Mouse (Mus musculus): ENCODE data around the gene Vwa5b2. TPM values are rescaled to one million over a fixed set of nuclear protein-coding genes. Genes with fewer than 3 reads are reported as not detected.

Vwa5b2 gene
- polyA plus RNA-seq, 1 experiment: not detected

DNA sequence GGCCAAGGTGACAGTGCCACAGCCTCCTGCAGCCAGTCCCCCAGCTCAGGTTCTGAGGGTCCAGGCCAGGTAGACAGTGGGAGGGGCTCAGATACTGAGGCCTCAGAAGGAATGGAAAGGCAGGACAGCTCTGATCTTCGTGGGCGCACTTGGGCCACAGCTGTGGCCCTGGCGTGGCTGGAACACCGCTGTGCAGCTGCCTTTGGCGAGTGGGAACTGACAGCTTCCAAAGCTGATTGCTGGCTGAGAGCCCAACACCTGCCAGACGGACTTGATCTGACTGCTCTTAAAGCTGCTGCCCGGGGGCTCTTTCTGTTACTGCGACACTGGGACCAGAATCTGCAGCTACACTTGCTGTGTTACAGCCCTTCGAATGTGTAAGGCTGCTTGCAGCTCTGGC is 15.4 kb downstream of the Vwa5b2 start:
- H3K27me3 ChIP-seq (replicated peaks): peaks cover 16% of the 10 kb centered on the region
- peaks cover 57% of the 10 kb centered on the region for H3K36me3 ChIP-seq (replicated peaks; ENCODE audit: low read length)
- no peak for TF ChIP-seq GATA1 (IDR thresholded peaks at IDR 0.05; ENCODE audit: borderline replicate concordance, low read length)
- TF ChIP-seq FLI1 (IDR thresholded peaks at IDR 0.05; ENCODE audit: low read length): no peak
- H3K4me1 ChIP-seq: peaks cover 23% of the 10 kb centered on the region
- H3K9me3 ChIP-seq: peaks cover 6% of the 10 kb centered on the region; the same call in 1 of the 2 replicates
- H3K4me3 ChIP-seq (replicated peaks): no peak overlapping the region

DNA sequence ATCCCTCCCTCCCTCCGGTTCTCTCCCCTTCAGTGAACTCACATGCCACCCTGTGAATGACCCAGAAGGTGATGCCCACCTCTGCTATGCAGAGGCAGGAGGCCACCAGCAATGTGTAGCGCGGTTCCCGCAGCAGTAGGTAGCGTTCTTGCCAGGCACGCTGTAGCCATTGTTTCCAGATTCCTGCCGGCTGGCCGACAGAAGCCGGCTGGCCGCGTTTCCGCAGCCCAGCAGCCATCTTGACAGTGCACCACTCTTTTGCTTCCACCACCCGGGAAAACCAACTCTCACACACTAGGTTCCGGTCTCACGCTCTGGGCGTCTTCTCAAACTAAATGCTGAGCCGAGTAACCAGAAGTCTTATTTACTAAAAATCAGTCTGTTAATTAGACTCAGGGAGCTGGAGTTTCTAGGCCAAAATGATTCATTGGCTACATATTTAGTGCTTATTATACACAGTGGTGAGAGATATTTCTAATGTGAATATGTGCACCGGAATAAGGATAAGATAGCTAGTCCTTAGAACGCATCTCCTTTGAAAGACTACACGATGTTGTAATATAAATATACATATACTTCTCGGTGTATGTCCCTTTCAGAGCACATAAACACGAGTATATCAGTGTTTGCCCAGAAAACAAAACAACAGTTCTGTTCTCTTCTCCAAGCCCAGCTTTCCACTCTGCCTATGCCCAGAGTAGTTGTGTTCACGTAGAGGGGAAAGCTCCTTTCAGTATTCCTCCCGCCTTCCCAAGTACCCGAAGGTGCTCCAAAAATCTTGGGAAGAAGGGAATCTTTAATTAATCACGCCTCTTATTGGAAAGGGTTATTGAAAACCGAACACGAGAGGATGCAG is 21.5 kb downstream of the Vwa5b2 start:
- Histone ChIP-seq H3K4me3 (replicated peaks) (peak overlapping the region; percentile 97), H3K27me3 (replicated peaks) (no peaks in the 10 kb centered on the region), H3K9me3 (no peaks in the 10 kb centered on the region), H3K4me1 (peaks cover 43% of the 10 kb centered on the region), H3K36me3 (replicated peaks; ENCODE audit: low read length) (peaks cover 41% of the 10 kb centered on the region)
- TF ChIP-seq GATA1 (IDR thresholded peaks at IDR 0.05; ENCODE audit: borderline replicate concordance, low read length) (no peak), FLI1 (IDR thresholded peaks at IDR 0.05; ENCODE audit: low read length) (no peak)

- Histone ChIP-seq H3K4me3 (replicated peaks) (peak within 1 kb of the TSS; percentile 97), H3K27me3 (replicated peaks) (no peaks in the 10 kb centered on the region), H3K4me1 (peaks cover 37% of the 10 kb centered on the region), H3K9me3 (no peaks in the 10 kb centered on the region), H3K36me3 (replicated peaks; ENCODE audit: low read length) (peaks cover 32% of the 10 kb centered on the region)
- no peak for TF ChIP-seq FLI1 (IDR thresholded peaks at IDR 0.05; ENCODE audit: low read length)
- TF ChIP-seq GATA1 (IDR thresholded peaks at IDR 0.05; ENCODE audit: borderline replicate concordance, low read length): no peak
Measured at GRCm38 (mm10) chr16:20611357-20612227, 22.3 kb downstream of the Vwa5b2 start, which contains the start of the genes Eef1akmt4, Gm49333 and Alg3. Gene Eef1akmt4 (plus strand): TSS chr16:20611593. Gene Gm49333 (plus strand): TSS chr16:20611610. Gene Alg3 (minus strand): TSS chr16:20611735.

GRCm38 (mm10) chr16:20619541-20620398 is 30.5 kb downstream of the Vwa5b2 start:
- Histone ChIP-seq H3K9me3 (no peaks in the 10 kb centered on the region), H3K4me3 (replicated peaks) (peak overlapping the region; percentile 92), H3K4me1 (peaks cover 35% of the 10 kb centered on the region), H3K36me3 (replicated peaks; ENCODE audit: low read length) (peaks cover 15% of the 10 kb centered on the region), H3K27me3 (replicated peaks) (peaks cover 53% of the 10 kb centered on the region)
- TF ChIP-seq GATA1 (IDR thresholded peaks at IDR 0.05; ENCODE audit: borderline replicate concordance, low read length): no peak
- no peak for TF ChIP-seq FLI1 (IDR thresholded peaks at IDR 0.05; ENCODE audit: low read length)

DNA sequence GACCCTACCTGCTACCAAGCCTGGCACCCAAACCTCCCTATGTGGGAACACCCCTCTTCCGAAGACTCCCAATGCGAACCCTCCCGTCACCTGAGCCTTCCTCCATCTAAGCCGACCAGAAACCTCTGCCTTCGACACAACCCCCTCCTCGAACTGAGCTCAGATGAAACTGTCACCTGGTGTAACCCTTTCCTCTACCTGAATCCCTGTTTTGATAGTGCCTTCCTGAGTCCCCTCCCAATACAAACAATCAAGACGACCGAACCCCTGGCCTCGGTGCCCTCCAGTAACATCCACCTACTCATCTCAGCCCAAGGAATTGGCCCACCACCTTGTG is 31.1 kb downstream of the Vwa5b2 start:
- Histone ChIP-seq H3K9me3 (no peaks in the 10 kb centered on the region), H3K4me3 (replicated peaks) (peak overlapping the region; percentile 92), H3K27me3 (replicated peaks) (peaks cover 53% of the 10 kb centered on the region), H3K4me1 (peaks cover 38% of the 10 kb centered on the region), H3K36me3 (replicated peaks; ENCODE audit: low read length) (peaks cover 15% of the 10 kb centered on the region)
- no peak for TF ChIP-seq GATA1 (IDR thresholded peaks at IDR 0.05; ENCODE audit: borderline replicate concordance, low read length)
- no peak for TF ChIP-seq FLI1 (IDR thresholded peaks at IDR 0.05; ENCODE audit: low read length)

DNA sequence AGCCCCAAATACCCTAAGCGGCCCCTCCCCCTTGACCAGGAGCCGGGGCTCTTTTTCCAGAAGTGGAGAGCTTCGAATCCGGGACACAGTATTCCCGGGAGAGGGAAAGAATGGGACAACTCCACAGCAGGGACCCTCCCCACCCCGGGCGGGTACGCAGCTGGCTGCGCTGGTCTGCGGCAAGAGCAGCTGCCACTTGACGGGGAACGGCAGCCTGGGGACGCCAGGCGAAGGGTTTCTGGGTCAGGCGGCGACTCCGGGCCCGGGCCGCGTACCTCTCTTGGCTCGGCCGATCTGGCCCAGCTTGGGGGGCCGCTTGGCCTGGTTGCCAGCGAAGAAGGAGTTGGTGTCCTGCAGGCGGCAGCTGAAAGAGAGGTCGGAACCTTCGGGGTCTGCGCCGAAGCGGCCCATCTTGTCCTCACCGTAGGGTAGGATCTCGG is 31.5 kb downstream of the Vwa5b2 start:
- peaks cover 15% of the 10 kb centered on the region for H3K36me3 ChIP-seq (replicated peaks; ENCODE audit: low read length)
- peak overlapping the region; percentile 92 for H3K4me3 ChIP-seq (replicated peaks)
- TF ChIP-seq GATA1 (IDR thresholded peaks at IDR 0.05; ENCODE audit: borderline replicate concordance, low read length): no peak
- TF ChIP-seq FLI1 (IDR thresholded peaks at IDR 0.05; ENCODE audit: low read length): no peak
- H3K27me3 ChIP-seq (replicated peaks): peaks cover 53% of the 10 kb centered on the region
- H3K4me1 ChIP-seq: peaks cover 42% of the 10 kb centered on the region
- H3K9me3 ChIP-seq: 0 out of 2 replicates have a peak, but pooled peaks cover 2% of the 10 kb centered on the region

- H3K27me3 ChIP-seq (replicated peaks): peaks cover 55% of the 10 kb centered on the region
- peak within 1 kb of the TSS; percentile 92 for H3K4me3 ChIP-seq (replicated peaks)
- peaks cover 43% of the 10 kb centered on the region for H3K4me1 ChIP-seq
- 0 out of 2 replicates have a peak, but pooled peaks cover 2% of the 10 kb centered on the region for H3K9me3 ChIP-seq
- H3K36me3 ChIP-seq (replicated peaks; ENCODE audit: low read length): peaks cover 15% of the 10 kb centered on the region
- TF ChIP-seq FLI1 (IDR thresholded peaks at IDR 0.05; ENCODE audit: low read length) (no peak), GATA1 (IDR thresholded peaks at IDR 0.05; ENCODE audit: borderline replicate concordance, low read length) (no peak)
Measured at GRCm38 (mm10) chr16:20621191-20621990, 32.1 kb downstream of the Vwa5b2 start, which contains the start of gene Camk2n2. Gene Camk2n2 (minus strand): TSS chr16:20621287.

DNA sequence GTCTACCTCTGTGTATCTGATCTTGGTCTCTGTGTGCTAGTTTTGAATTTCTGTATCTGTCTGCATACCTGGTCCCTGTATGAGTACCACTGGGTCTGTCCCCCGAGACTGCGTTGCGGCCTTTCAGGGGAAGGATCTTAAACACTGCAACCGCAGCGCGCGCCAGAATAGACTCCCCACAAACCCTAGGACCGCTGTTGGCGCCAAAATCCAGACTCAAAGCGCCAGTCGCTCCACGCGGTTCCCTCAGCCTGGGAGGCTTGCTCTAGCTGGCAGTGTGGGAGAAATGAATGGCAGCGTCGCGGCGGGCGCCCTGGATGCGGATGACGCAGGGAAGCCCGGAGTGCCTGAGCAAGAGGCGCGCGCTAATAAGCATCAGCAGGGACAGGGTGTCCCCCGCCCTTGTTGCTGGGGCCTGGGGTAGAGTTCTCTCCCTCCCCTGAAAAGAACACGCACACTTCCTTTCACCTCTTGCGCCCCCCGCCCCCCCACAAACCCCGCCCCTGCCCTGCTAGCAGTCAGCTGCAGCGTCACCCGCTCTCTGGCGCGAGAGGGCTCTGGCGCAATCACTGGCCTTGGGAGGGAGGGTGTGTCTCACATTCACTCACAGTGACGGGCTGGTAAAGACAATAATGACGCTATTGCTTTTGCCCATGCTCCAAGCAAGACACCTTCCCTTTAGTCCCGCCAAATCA is 32.9 kb downstream of the Vwa5b2 start:
- H3K4me1 ChIP-seq: peaks cover 43% of the 10 kb centered on the region
- peak overlapping the region; percentile 92 for H3K4me3 ChIP-seq (replicated peaks)
- H3K36me3 ChIP-seq (replicated peaks; ENCODE audit: low read length): peaks cover 15% of the 10 kb centered on the region
- peaks cover 61% of the 10 kb centered on the region for H3K27me3 ChIP-seq (replicated peaks)
- 0 out of 2 replicates have a peak, but pooled peaks cover 2% of the 10 kb centered on the region for H3K9me3 ChIP-seq
- no peak for TF ChIP-seq FLI1 (IDR thresholded peaks at IDR 0.05; ENCODE audit: low read length)
